Mouse (Mus musculus): Measurements from ENCODE around the gene Nbea.

DNA sequence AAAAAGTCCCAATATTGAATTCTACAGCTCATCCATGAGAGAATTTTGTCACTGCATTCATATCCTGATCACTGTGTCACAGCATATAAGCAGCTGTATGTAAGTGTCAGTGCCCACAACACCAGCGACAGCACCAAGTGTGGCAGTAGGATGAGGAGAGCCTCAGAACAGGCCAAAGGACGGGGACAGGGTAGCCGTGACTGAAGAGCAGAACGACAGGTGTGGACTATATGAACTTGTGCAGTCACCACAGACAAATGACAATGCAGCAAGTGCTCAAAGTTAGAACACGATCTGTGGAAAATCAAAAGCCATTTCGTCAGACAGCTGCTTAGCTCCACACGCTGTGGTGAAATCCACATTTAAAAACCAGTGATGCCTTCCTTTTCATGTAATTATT, 509.3 kb downstream of the Nbea start:
- no peak for TF ChIP-seq NANOG (IDR thresholded peaks at IDR 0.05; ENCODE audit: borderline replicate concordance, low read length)
- TF ChIP-seq CTCF (conservative IDR thresholded peaks at IDR 0.05; ENCODE audit: low read length) = no peak

Measured in E14TG2a.4 (cell line).